Mouse (Mus musculus) C2C12 (cell line): ENCODE measurements at regions not wholly inside any gene's neighbourhood (a gene's known extent, or its start where the extent isn't known, plus 50 kb on each side); places are given as distances from the start of the nearest gene placed in this dataset.

Experiments used
- CEBPB ChIP-seq: IDR thresholded peaks from one replicate; pipeline ENCODE4 v1.6.1; 2011; ENCODE audit warnings: low read depth, mild to moderate bottlenecking, control low read depth, moderate library complexity
- CTCF ChIP-seq: IDR thresholded peaks from one replicate; pipeline ENCODE4 v1.5.1; 2011; ENCODE audit not compliant: control insufficient read depth, insufficient read depth, insufficient read length
- FOSL1 ChIP-seq: IDR thresholded peaks from one replicate; pipeline ENCODE4 v1.8.0; 2011; ENCODE audit warnings: mild to moderate bottlenecking, low read length; ENCODE audit not compliant: poor library complexity, insufficient read depth, severe bottlenecking
- MAX ChIP-seq: IDR thresholded peaks from one replicate; pipeline ENCODE4 v1.6.1; 2011; ENCODE audit warnings: mild to moderate bottlenecking, control low read depth
- MYOD1 ChIP-seq: IDR thresholded peaks from one replicate; pipeline ENCODE4 v1.6.1; 2011; ENCODE audit warnings: low read depth; ENCODE audit not compliant: control insufficient read depth, insufficient read length
- MYOG ChIP-seq: IDR thresholded peaks from one replicate; pipeline ENCODE4 v1.6.1; 2011; ENCODE audit not compliant: control insufficient read depth, insufficient read length; ENCODE audit errors: extremely low read depth
- USF1 ChIP-seq: IDR thresholded peaks from one replicate; pipeline ENCODE4 v1.6.1; 2011; ENCODE audit warnings: low read depth, mild to moderate bottlenecking, control low read depth, moderate library complexity

GRCm38 (mm10) chr12:110126525-110126924 lies 152.3 kb upstream of the Dio3 start:
- TF ChIP-seq CTCF (no peak), MYOG (no peak), MYOD1 (no peak), USF1 (no peak), MAX (no peak), FOSL1 (no peak), CEBPB (no peak)
